Comparison of ENCODE assay signal across 9 mouse cellular contexts in the genomic region with DNA sequence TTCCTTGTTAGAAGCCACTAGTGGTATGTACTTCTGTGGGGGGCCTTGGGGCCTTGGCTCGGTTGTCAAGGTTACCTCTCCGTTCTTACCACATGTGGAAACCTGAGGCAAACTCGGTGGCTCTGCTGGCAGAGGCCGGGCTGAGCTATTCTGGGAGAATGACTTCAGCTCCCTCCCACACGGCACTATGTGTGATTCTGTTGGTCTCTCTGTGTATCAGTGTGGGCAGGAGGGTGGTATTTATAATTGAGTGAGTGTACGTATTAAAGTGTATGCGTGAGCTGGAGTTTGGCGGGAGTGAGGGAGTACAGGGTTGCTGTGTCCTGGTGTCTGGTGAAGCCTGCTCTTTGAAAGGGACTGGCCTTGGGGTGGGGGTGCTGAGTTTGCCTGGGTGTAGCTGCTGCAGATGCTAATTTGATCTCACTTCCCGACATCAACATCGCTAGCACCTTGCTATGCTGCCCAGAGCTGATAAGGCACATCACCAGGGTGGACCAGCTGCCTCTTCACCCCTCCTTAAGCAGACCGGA. TPM values are rescaled to one million over a fixed set of nuclear protein-coding genes. Genes with fewer than 3 reads are reported as not detected.
A peak's percentile ranks its signal among the peaks of the same experiment; 100 is the strongest.
DNase-seq lines count a peak whose midpoint lies in the region; ATAC-seq and TF ChIP-seq lines count a peak whose summit lies in the region.
"Had no signal": no experiment of that assay in that cellular context is flagged by ENCODE, and none has a peak within 500 bp of the region (broad histone marks: within the 10 kb centered on the region; RNA-seq: fewer than 3 reads in every experiment).

No protein-coding gene starts in this region.

- 67% methylated on average over 11 of the region's 11 CpGs for WGBS in hindbrain, embryonic 10.5 days
- WGBS in hindbrain, embryonic 14.5 days, result 56% methylated on average over 11 of the region's 11 CpGs
- WGBS in bone marrow, adult 2 months, result 33% methylated on average over 11 of the region's 11 CpGs
- WGBS in forebrain, embryonic 13.5 days, result 61% methylated on average over 11 of the region's 11 CpGs

- H3K4me3 ChIP-seq in hindbrain, embryonic 10.5 days, result no peak overlapping the region
- H3K4me3 ChIP-seq in hindbrain, embryonic 14.5 days (replicated peaks; ENCODE audit: low read length), result no peak overlapping the region
- H3K4me3 ChIP-seq in bone marrow, adult 2 months (replicated peaks; ENCODE audit: control insufficient read depth, low read depth, low read length), result no peak overlapping the region
- no peak overlapping the region for H3K4me3 ChIP-seq in forebrain, embryonic 13.5 days

- no peaks in the 10 kb centered on the region for H3K9me3 ChIP-seq in hindbrain, embryonic 10.5 days
- H3K9me3 ChIP-seq in hindbrain, embryonic 14.5 days (ENCODE audit: control insufficient read depth, low read length), result no peaks in the 10 kb centered on the region
- H3K9me3 ChIP-seq in forebrain, embryonic 13.5 days (replicated peaks), result no peaks in the 10 kb centered on the region

- peaks cover 4% of the 10 kb centered on the region; the same call in 1 of the 2 replicates for H3K27me3 ChIP-seq in hindbrain, embryonic 10.5 days (ENCODE audit: insufficient read depth, poor library complexity, severe bottlenecking)
- H3K27me3 ChIP-seq in hindbrain, embryonic 14.5 days (ENCODE audit: control insufficient read depth, insufficient read depth, low read length), result no peaks in the 10 kb centered on the region
- H3K27me3 ChIP-seq in forebrain, embryonic 13.5 days, result no peaks in the 10 kb centered on the region

- H3K4me1 ChIP-seq in hindbrain, embryonic 10.5 days (replicated peaks), result peaks cover 60% of the 10 kb centered on the region
- H3K4me1 ChIP-seq in hindbrain, embryonic 14.5 days (replicated peaks; ENCODE audit: control insufficient read depth, insufficient read depth, low read length), result peaks cover 13% of the 10 kb centered on the region
- peaks cover 7% of the 10 kb centered on the region; the same call in 1 of the 2 replicates for H3K4me1 ChIP-seq in bone marrow, adult 2 months (ENCODE audit: control insufficient read depth, insufficient read depth, low read length)
- H3K4me1 ChIP-seq in forebrain, embryonic 13.5 days, result peaks cover 49% of the 10 kb centered on the region

- H3K4me2 ChIP-seq in hindbrain, embryonic 14.5 days (replicated peaks), result no peak overlapping the region
- H3K4me2 ChIP-seq in forebrain, embryonic 13.5 days, result no peak overlapping the region

- H3K27ac ChIP-seq in hindbrain, embryonic 10.5 days, result peak overlapping the region; percentile 57
- no peak overlapping the region for H3K27ac ChIP-seq in hindbrain, embryonic 14.5 days
- H3K27ac ChIP-seq in bone marrow, adult 2 months (ENCODE audit: control insufficient read depth, insufficient read depth, low read depth, low read length, poor library complexity), result peak overlapping the region; percentile 7
- no peak overlapping the region for H3K27ac ChIP-seq in forebrain, embryonic 13.5 days

- intact Hi-C loops in left cerebral cortex, postnatal 10 days (cut with DNase I), result no loop called here

- no peak overlapping the region for H3K9ac ChIP-seq in hindbrain, embryonic 14.5 days
- H3K9ac ChIP-seq in forebrain, embryonic 13.5 days, result no peak overlapping the region

- no peak for ATAC-seq in hindbrain, embryonic 14.5 days (ENCODE audit: low FRiP score)
- no peak for ATAC-seq in forebrain, embryonic 13.5 days

- no peak for TF ChIP-seq POLR2A in bone marrow, adult 2 months (IDR thresholded peaks at IDR 0.05; ENCODE audit: borderline replicate concordance, control insufficient read depth, low read depth, low read length)

- H3K36me3 ChIP-seq in hindbrain, embryonic 10.5 days, result no peaks in the 10 kb centered on the region
- H3K36me3 ChIP-seq in hindbrain, embryonic 14.5 days (replicated peaks; ENCODE audit: control insufficient read depth, insufficient read depth), result no peaks in the 10 kb centered on the region
- H3K36me3 ChIP-seq in forebrain, embryonic 13.5 days (ENCODE audit: poor library complexity, severe bottlenecking), result no peaks in the 10 kb centered on the region

- TF ChIP-seq CTCF in bone marrow, adult 2 months (IDR thresholded peaks at IDR 0.05; ENCODE audit: control insufficient read depth, insufficient read depth, low read length), result no peak

- DNase-seq in hindbrain, embryonic 10.5 days (ENCODE audit: low spot score), result no peak
- no peak for DNase-seq in hindbrain, embryonic 14.5 days (ENCODE audit: low spot score)
- DNase-seq in CD4-positive, CD25-positive, alpha-beta regulatory T cell, adult 2 months (ENCODE audit: low read depth, low spot score), result peak; percentile 63
- DNase-seq in heart, adult 9 months (ENCODE audit: low spot score in 2 of 2), result peak; percentile 71 to 80
- DNase-seq in left cerebral cortex, postnatal 10 days (ENCODE audit: extremely low spot score in 1 of 2, low spot score in 2 of 2), result peak; percentile 73 to 74
- peak; percentile 74 for DNase-seq in right cerebral cortex, postnatal 25 days

RNA-seq across cellular contexts. Expression of a gene that starts 4.1 kb away (rescaled TPM):
- 100.0 and 117 TPM in 2 replicates for polyA plus RNA-seq in hindbrain, embryonic 10.5 days (2016; fragmentation: Nextera tagmentation; extraction: Ambion mirVana)
- 26.3 and 29.0 TPM in 2 replicates for polyA plus RNA-seq in hindbrain, embryonic 14.5 days (2014; fragmentation: Nextera tagmentation; extraction: Ambion mirVana)
- 79.9 and 89.5 TPM in 2 replicates for polyA plus RNA-seq in bone marrow, adult 2 months (2011; ENCODE audit: insufficient read depth, insufficient read length, low replicate concordance, missing spikeins)
- total RNA-seq in left cerebral cortex, postnatal 10 days (2021), result 10 to 100 TPM; 10.0 to 11.5 TPM
- 122 and 129 TPM in 2 replicates for polyA plus RNA-seq in forebrain, embryonic 13.5 days (2015; fragmentation: Nextera tagmentation; extraction: Ambion mirVana)

RNA-seq across cellular contexts. Expression of a gene that starts 28.0 kb away (rescaled TPM):
- polyA plus RNA-seq in hindbrain, embryonic 10.5 days (2016; fragmentation: Nextera tagmentation; extraction: Ambion mirVana), result not detected in 2 replicates
- polyA plus RNA-seq in hindbrain, embryonic 14.5 days (2014; fragmentation: Nextera tagmentation; extraction: Ambion mirVana), result 0.20 and 0.23 TPM in 2 replicates
- not detected in 2 replicates for polyA plus RNA-seq in bone marrow, adult 2 months (2011; ENCODE audit: insufficient read depth, insufficient read length, low replicate concordance, missing spikeins)
- total RNA-seq in left cerebral cortex, postnatal 10 days (2021), result under 1 TPM; 0.26 to 0.60 TPM
- polyA plus RNA-seq in forebrain, embryonic 13.5 days (2015; fragmentation: Nextera tagmentation; extraction: Ambion mirVana), result 0.17 TPM in 1 of 2 replicates, not detected in the other
- polyA plus RNA-seq: large intestine, adult 2 months had no signal

RNA-seq across cellular contexts. Expression of a gene that starts 46.0 kb away (rescaled TPM):
- 3.6 and 9.8 TPM in 2 replicates for polyA plus RNA-seq in hindbrain, embryonic 10.5 days (2016; fragmentation: Nextera tagmentation; extraction: Ambion mirVana)
- 5.3 and 6.2 TPM in 2 replicates for polyA plus RNA-seq in hindbrain, embryonic 14.5 days (2014; fragmentation: Nextera tagmentation; extraction: Ambion mirVana)
- 0.31 TPM in 1 of 2 replicates, not detected in the other for polyA plus RNA-seq in bone marrow, adult 2 months (2011; ENCODE audit: insufficient read depth, insufficient read length, low replicate concordance, missing spikeins)
- 10 to 100 TPM; 15.6 to 15.8 TPM for total RNA-seq in left cerebral cortex, postnatal 10 days (2021)
- polyA plus RNA-seq in forebrain, embryonic 13.5 days (2015; fragmentation: Nextera tagmentation; extraction: Ambion mirVana), result 1.2 and 1.6 TPM in 2 replicates

Comparison
In these comparisons a context has a peak if more than half of its experiments do, and no peak if none do; other contexts are left out.
1. H3K27ac ChIP-seq: peak in hindbrain, embryonic 10.5 days (single experiment) and bone marrow, adult 2 months (single experiment); none in hindbrain, embryonic 14.5 days (single experiment) and forebrain, embryonic 13.5 days (single experiment).
2. DNase-seq: peak in CD4-positive, CD25-positive, alpha-beta regulatory T cell, adult 2 months (single experiment), heart, adult 9 months (2 of 2), left cerebral cortex, postnatal 10 days (2 of 2) and right cerebral cortex, postnatal 25 days (single experiment); none in hindbrain, embryonic 10.5 days (single experiment) and hindbrain, embryonic 14.5 days (single experiment).